Mouse (Mus musculus) frontal cortex, postnatal 25 days (tissue): Measurements from ENCODE around the gene Fam71b.

Source experiments
- DNase-seq, 2 experiments: peaks; one replicate each; pipeline ENCODE4 v3.0.0; 2022; ENCODE audit warnings: low spot score in 2 of 2

Fam71b gene

DNA sequence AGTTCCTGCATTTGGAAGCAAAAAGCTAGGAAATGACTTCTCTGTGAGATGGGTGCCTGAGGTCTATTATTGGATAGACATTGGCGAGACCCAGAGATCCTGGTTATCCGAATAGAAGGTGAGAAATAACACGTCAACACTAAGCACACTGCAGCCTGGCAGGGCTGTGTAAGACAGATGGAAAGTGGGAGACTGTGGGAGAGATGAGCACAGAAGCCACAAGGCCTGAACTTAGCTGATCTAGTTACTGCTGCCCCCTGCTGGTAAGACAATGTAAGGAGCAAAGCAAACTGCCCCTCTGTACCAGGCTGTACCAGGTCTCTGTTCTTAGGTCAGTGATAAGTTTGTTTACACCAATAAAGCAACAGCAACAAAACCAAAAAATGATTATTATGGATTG lies 34.8 kb downstream of the Fam71b start:
- peak; percentile 49 to 74 for DNase-seq

DNA sequence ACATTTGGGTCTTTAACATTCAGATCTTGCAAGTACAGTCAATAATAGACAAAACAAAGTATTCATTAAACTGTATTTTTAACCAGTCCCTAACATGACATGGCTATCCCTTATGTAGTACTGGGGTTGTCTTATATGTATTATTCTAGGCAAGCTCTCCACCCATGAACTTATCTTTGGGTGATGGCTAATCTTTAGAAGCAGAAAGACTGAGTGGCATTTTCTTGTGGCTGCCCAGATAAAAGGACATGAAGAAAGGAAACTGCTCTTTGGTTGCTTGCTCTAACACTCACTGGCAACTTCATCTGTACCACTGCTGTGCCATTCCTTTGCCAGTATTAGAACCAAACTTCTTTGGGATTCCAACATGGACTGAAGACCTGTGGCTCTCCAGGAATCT lies 39.0 kb downstream of the Fam71b start:
- no peak for DNase-seq

DNA sequence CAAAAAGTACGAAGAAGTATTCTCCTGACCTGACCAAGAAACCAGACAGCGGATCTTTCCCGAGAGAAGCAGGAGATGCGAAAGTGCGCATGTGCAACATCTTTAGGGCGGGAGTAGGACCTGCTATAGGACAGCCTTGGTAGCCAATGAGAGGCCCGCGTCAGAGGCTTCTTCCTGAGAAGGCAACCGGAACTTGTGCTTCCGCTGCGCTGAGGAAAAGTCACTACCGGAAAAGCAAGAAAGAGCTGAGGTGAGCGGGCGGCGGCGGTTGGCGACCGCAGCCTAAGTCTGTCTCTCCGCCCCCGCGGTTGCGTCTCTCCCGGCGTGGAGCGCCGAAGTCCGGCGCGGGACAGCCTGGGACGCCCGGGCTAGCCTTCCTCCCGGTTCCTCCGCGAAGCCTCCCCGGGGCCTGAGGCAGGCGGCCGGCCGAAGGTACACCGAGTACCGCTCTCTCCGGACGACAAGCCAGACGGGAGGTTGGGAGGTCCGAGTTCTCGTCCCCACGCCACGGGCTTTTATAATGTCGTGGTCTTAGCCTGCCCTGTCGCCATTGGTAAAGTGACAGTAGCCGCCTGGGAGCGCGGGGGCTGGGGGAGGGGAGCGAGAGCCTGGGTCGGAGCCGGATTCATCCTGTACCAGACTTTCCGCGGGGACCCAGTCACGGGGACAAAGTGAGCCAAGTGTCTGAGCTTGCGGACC lies 40.5 kb downstream of the Fam71b start, which contains the start of gene Med7:
Med7 (plus strand) TSS at position 166 of the 699 bp plus-strand sequence.
- DNase-seq, result peak; percentile 85 to 89

DNA sequence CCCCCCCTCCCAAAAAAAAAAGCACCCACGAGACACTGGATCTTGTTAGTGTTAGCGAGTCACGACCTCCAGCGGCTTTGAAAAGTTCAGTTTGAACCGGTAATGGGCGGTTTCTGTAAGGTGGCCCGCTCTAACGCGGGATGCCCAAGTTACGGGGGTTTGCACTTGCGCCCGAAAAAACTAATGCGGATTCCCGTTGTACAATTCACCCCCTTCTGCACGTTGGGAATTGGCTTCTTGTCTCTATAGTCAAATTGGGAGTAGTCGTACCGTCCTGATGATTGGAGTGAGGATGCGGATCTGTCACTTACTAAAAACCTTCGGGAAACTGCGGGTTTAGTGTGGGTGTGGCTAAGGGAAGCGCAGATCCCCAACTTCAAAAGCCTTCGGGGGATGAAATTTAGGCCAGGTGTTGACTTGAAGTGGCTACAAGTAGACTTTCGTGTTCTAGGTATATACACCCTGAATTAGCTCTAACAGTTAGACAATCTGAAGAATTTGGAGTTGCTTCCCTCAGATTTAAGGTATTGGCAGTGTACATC lies 41.2 kb downstream of the Fam71b start:
- DNase-seq, result no peak

DNA sequence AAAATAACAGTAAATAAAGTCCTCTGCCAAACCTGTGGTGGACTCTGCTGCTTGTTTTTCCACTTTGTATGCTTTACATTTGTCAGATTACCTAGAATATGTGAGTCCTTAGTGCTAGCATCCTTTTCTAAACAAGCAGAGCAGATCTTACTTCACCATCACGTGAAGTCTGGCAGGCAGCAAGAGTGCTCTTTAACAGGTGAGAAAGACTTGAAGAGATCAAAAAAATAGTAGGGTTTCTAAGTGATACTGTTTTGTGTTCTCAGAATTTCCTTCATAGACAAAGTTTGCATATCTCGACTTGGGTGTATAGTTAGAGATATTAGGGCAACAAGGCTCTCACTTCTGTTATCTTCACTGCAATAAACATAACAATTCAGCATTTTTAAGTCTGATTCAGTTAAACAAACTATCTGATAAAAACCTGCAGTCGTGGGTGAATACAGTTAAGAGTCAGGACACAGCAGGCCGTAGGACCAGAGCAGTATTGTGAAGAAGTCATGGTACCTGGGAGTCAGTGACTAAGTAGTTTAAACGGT lies 42.7 kb downstream of the Fam71b start:
- no peak for DNase-seq

DNA sequence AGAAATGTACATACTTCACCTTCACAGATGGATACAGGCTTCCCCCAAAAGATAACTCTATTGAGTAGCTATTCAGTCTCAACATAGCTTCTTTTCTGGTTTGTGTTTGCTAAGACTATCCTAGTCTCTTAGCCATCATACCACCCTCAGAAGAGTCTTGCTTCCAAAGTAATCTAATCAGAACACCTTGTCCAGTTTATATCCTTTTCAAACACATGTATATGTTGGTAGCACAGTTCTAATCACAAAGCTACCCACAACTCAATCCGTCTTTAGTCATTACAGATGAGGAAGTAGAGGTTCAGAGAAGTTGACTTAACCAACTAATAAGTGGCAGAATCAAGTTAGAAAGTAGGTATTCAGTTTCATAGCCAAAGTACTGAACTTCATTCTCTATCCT lies 45.4 kb downstream of the Fam71b start:
- DNase-seq, result no peak

DNA sequence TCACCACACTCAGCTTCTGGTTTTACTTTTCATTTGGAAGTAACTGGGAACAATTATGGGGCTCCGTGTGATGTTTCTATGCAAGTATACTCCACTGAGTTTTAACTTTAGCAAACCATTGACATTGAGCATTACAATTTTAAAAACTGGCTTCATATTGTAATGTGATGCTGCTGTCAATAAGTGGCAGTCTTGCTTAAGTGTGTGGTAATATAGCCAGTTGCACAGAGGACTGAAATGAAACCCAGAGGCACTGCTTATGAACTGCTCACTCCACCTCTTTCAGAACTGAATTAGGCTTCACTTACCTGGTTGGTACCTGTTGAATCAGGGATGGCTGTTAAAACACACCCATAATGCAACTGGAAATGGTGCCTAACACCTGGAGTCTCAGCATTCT lies 46.8 kb downstream of the Fam71b start:
- no peak for DNase-seq

DNA sequence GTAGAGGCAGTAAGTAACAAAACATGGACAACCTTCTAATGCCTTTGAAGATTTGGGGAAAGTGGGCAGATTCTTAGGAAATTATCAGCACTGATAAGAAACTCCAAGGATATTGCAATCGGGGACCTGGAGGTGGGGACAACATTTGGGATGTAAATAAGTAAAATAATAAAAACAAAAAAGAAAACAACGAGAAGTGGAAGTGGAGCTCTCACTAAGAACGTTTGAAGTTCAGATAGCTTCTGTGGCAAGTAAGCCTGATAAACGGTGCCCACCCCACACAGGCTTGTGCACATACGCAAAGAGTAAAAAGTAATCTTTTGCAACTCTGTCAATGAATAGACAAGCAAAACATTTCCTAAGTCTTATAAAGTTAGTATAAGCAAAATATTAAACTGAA lies 47.6 kb downstream of the Fam71b start:
- DNase-seq, result no peak

DNA sequence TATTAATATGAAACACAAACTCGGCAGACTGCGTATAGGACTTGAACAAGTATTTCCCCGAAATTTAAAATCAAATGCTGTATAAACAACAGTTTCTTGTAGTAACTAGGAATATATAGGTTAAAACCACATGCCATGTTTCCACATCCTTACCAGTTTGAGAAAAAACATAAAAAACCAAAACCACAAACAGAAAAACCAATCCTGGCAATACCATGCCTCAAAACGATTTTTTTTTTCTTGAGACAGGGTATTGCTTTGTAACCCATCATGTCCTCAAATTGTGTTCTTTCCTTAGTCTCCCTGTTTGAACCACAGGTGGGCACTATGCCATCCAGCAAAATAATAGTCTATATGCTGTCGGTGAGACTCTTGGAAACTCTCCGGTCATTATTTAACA lies 49.8 kb downstream of the Fam71b start:
- no peak for DNase-seq

DNA sequence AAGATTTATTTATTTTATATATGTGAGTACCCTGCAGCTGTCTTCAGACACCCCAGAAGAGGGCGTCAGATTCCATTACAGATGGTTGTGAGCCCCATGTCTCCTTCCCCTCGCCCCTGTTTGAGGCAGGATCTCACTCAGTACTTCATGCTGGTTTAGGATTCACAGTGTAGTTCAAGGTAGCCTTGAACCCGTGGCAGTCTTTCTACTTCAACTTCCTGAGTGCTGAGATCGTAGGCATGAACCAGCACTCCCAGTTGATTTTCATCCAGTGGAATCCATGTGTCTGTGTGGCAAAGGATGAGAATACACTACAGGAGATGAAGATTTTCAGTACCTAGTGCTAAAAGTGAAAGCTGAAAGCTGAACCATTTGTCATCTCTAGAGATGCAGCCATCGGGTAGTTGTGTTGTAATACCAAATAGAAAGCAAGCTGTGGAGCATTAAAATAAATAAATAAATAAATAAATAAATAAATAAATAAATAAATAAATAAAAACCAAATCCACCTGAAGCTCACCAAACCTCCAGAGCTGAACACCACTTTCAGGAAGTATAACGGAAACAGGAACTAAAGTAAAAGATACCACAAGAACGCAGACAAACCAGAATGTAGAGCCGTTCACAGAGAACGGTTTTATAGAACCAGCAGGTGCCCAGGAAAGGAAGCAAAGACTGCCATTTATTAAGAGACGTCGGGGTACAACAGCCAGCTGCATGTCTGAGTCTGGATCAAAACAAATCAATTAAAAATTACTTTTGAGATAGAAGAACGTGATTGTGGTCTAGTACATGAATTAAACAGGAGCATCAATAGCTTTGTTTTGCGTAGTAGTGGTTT lies 51.5 kb downstream of the Fam71b start:
- no peak for DNase-seq

DNA sequence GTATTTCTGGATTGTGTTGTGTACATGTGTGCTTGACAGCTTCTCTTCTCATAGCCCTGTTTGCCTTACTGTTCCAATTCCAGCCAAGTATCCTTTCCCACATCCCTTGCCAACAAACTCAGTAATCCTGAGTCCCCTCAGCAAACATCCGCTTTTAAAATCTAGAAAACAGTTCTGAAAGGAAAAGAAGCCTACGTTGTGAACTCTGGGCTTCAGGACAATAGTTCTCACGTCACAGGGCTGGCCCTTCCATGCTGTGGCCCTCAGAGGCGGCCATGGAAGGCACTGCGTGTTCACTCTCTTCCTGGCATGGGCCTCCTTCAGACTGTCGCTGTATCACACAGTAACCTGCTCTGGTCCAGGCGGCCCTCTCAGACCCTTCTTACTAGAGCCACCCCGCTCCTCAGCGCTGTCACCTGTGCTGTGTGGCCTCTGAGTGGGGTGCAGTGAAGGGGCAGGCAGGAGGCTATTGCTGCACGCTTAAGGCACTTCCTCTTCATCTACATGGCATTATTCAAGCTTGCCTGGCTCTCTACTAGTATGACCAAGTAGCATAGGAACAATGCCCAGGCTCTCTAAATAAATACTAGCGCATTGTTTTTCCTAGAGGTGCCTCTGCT lies 53.2 kb downstream of the Fam71b start:
- DNase-seq, result no peak

DNA sequence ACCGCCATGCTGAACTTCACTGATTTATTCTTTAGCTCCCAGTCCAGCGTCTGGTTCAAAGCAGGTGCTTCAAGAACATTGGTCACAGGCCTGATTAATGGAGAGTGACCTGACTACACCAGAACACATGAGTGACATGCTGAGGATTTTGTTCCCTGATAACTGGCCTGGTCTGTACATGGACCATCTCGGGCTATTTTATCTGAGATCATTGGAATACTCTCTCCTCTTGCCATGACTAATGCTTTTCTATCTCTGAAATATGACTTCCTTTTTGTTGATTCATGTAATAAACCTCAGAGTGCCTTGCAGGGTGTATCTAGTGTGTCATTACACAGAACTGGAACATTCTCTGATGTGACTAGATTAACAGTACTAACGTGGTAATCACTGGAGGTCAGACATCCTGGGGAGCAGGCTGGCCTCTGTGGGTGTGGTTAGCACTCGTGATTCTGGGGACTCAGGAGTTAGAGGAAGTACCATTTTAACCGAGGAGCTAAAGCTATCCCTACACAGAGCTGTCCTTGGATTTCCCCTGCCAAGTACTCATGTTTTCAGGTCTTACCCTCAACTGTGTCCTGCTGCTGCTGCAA lies 58.2 kb downstream of the Fam71b start, which contains the start of gene Havcr2:
Havcr2 (plus strand) TSS at position 483 of the 593 bp plus-strand sequence.
- no peak for DNase-seq
